Mouse (Mus musculus): Measurements from ENCODE around the gene Nipal3.

Gene Nipal3

GRCm38 (mm10) chr4:135433443-135434394 lies 61.1 kb downstream of the Nipal3 start, which contains the start of gene Rcan3:
TSS of gene Rcan3 (minus strand) at chr4:135433853.
- DNase-seq (ENCODE audit: low spot score in 2 of 2), result peak; percentile 55 to 73

GRCm38 (mm10) chr4:135433086-135433442 lies 61.8 kb downstream of the Nipal3 start:
- no peak for DNase-seq (ENCODE audit: low spot score in 2 of 2)

GRCm38 (mm10) chr4:135429990-135430760 lies 64.7 kb downstream of the Nipal3 start:
- no peak for DNase-seq (ENCODE audit: low spot score in 2 of 2)

- no peak for DNase-seq (ENCODE audit: low spot score in 2 of 2)
These were observed 65.5 kb downstream of the Nipal3 start for GRCm38 (mm10) chr4:135429383-135429782.

- DNase-seq (ENCODE audit: low spot score in 2 of 2), result no peak
These were observed 68.3 kb downstream of the Nipal3 start for GRCm38 (mm10) chr4:135426587-135426986.

GRCm38 (mm10) chr4:135425625-135426024 lies 69.2 kb downstream of the Nipal3 start:
- no peak for DNase-seq (ENCODE audit: low spot score in 2 of 2)

- DNase-seq (ENCODE audit: low spot score in 2 of 2), result no peak
These were observed 73.9 kb downstream of the Nipal3 start for GRCm38 (mm10) chr4:135420961-135421360.

GRCm38 (mm10) chr4:135420416-135420815 lies 74.4 kb downstream of the Nipal3 start:
- no peak for DNase-seq (ENCODE audit: low spot score in 2 of 2)

- no peak for DNase-seq (ENCODE audit: low spot score in 2 of 2)
These were observed 74.8 kb downstream of the Nipal3 start for GRCm38 (mm10) chr4:135419996-135420395.

GRCm38 (mm10) chr4:135416367-135416766 lies 78.5 kb downstream of the Nipal3 start:
- DNase-seq (ENCODE audit: low spot score in 2 of 2), result no peak

GRCm38 (mm10) chr4:135413491-135413890 lies 81.3 kb downstream of the Nipal3 start:
- no peak for DNase-seq (ENCODE audit: low spot score in 2 of 2)

GRCm38 (mm10) chr4:135411633-135412032 lies 83.2 kb downstream of the Nipal3 start:
- peak; percentile 44 to 68 for DNase-seq (ENCODE audit: low spot score in 2 of 2)

GRCm38 (mm10) chr4:135406180-135406579 lies 88.7 kb downstream of the Nipal3 start:
- DNase-seq (ENCODE audit: low spot score in 2 of 2), result peak; percentile 64 to 75

GRCm38 (mm10) chr4:135404916-135405315 lies 89.9 kb downstream of the Nipal3 start:
- DNase-seq (ENCODE audit: low spot score in 2 of 2), result no peak

- DNase-seq (ENCODE audit: low spot score in 2 of 2), result no peak
These were observed 90.8 kb downstream of the Nipal3 start for GRCm38 (mm10) chr4:135404048-135404447.

GRCm38 (mm10) chr4:135401881-135402280 lies 93.0 kb downstream of the Nipal3 start:
- DNase-seq (ENCODE audit: low spot score in 2 of 2), result no peak

- DNase-seq (ENCODE audit: low spot score in 2 of 2), result no peak
These were observed 96.8 kb downstream of the Nipal3 start, which contains the start of gene Ncmap for GRCm38 (mm10) chr4:135397991-135398390. TSS of gene Ncmap (minus strand) at chr4:135398227.

- no peak for DNase-seq (ENCODE audit: low spot score in 2 of 2)
These were observed 97.3 kb downstream of the Nipal3 start for GRCm38 (mm10) chr4:135397551-135397950.

GRCm38 (mm10) chr4:135396303-135396702 lies 98.5 kb downstream of the Nipal3 start:
- DNase-seq (ENCODE audit: low spot score in 2 of 2), result no peak
